ENCODE assay signal across 9 mouse cellular contexts in the genomic region with DNA sequence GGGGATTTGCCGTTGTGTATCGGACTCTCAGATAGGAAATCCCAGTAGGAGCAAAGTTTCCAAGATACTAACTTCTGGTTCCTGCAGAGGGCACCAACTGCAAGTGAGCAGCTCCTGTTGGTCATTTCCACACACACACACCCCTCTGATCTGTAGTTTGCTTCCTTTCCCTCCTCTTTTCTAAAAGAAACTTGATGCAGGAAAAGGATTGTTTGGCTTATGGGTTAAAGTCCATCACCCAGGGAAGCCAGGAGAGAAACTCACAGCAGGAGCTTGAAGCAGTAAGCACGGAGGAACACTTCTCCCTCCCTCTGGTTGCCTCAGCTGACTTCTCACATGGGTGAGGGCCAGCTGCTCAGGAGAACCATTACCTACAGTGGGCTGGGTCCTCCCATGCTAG. TPM values are rescaled to one million over a fixed set of nuclear protein-coding genes. Genes with fewer than 3 reads are reported as not detected.
DNase-seq lines count a peak whose midpoint lies in the region; ATAC-seq and TF ChIP-seq lines count a peak whose summit lies in the region.
"Had no signal": no experiment of that assay in that cellular context is flagged by ENCODE, and none has a peak within 500 bp of the region (broad histone marks: within the 10 kb centered on the region; RNA-seq: fewer than 3 reads in every experiment).

No protein-coding gene starts in this region.

- no peaks in the 10 kb centered on the region for H3K9me3 ChIP-seq in hindbrain, embryonic 11.5 days (ENCODE audit: control insufficient read depth, low read length)
- no peaks in the 10 kb centered on the region; the same call in 1 of the 2 replicates for H3K9me3 ChIP-seq in hindbrain, embryonic 12.5 days (replicated peaks)
- H3K9me3 ChIP-seq in heart, postnatal 0 days (replicated peaks; ENCODE audit: control insufficient read depth, low read length) = no peaks in the 10 kb centered on the region
- no peaks in the 10 kb centered on the region for H3K9me3 ChIP-seq in liver, embryonic 16.5 days (replicated peaks; ENCODE audit: control insufficient read depth, low read length)

- DNase-seq in hindbrain, embryonic 11.5 days (ENCODE audit: low spot score) = peak; percentile 2
- peak; percentile 68 for DNase-seq in NIH3T3 (ENCODE audit: low read depth)
- DNase-seq in heart, postnatal 0 days (ENCODE audit: low spot score) = peak; percentile 70
- no peak for DNase-seq in cerebellum, adult 11-12 months
- DNase-seq in layer of hippocampus, adult 9-11 months = no peak
- DNase-seq in frontal cortex, postnatal 25 days (ENCODE audit: low spot score in 2 of 2) = no peak

- 59% methylated on average over 3 of the region's 3 CpGs for whole genome bisulfite sequencing in hindbrain, embryonic 11.5 days
- 55% methylated on average over 3 of the region's 3 CpGs for WGBS in hindbrain, embryonic 12.5 days
- WGBS in heart, postnatal 0 days = 22% methylated on average over 3 of the region's 3 CpGs
- 40% methylated on average over 3 of the region's 3 CpGs for WGBS in liver, embryonic 16.5 days (ENCODE audit: insufficient replicate concordance)

- H3K27ac ChIP-seq in hindbrain, embryonic 11.5 days (ENCODE audit: low read depth, low read length) = no peak overlapping the region
- H3K27ac ChIP-seq in hindbrain, embryonic 12.5 days = no peak overlapping the region
- no peak overlapping the region for H3K27ac ChIP-seq in heart, postnatal 0 days (ENCODE audit: low read depth)
- H3K27ac ChIP-seq in liver, embryonic 16.5 days (ENCODE audit: low read length) = no peak overlapping the region

- peak; percentile 65 for TF ChIP-seq CTCF in heart, postnatal 0 days (IDR thresholded peaks at IDR 0.05; ENCODE audit: low read depth)

- H3K4me2 ChIP-seq in hindbrain, embryonic 11.5 days (replicated peaks; ENCODE audit: low read depth, low read length) = no peak overlapping the region
- no peak overlapping the region for H3K4me2 ChIP-seq in hindbrain, embryonic 12.5 days (replicated peaks)
- peak overlapping the region; percentile 22; the same call in 1 of the 2 replicates for H3K4me2 ChIP-seq in heart, postnatal 0 days (ENCODE audit: low read depth, low read length)
- H3K4me2 ChIP-seq in liver, embryonic 16.5 days (ENCODE audit: low read depth, low read length) = 0 out of 2 replicates have a peak overlapping the region, but pooled peaks have one; percentile 10

- no peaks in the 10 kb centered on the region for H3K36me3 ChIP-seq in hindbrain, embryonic 11.5 days (ENCODE audit: control insufficient read depth, insufficient read depth, low read length)
- H3K36me3 ChIP-seq in hindbrain, embryonic 12.5 days = no peaks in the 10 kb centered on the region
- H3K36me3 ChIP-seq in heart, postnatal 0 days (replicated peaks; ENCODE audit: control insufficient read depth, insufficient read depth, low read length) = peaks cover 8% of the 10 kb centered on the region; the same call in 1 of the 2 replicates
- no peaks in the 10 kb centered on the region for H3K36me3 ChIP-seq in liver, embryonic 16.5 days (ENCODE audit: control insufficient read depth, insufficient read depth)

- ATAC-seq in hindbrain, embryonic 11.5 days (ENCODE audit: low FRiP score) = no peak
- no peak for ATAC-seq in hindbrain, embryonic 12.5 days (ENCODE audit: low FRiP score)
- ATAC-seq in heart, postnatal 0 days (ENCODE audit: insufficient read depth, low read depth) = peak; percentile 62; the same call in 1 of the 2 replicates
- ATAC-seq in liver, embryonic 16.5 days (ENCODE audit: low read depth) = 0 out of 2 replicates have a peak, but pooled peaks have one; percentile 43

- no peak overlapping the region for H3K4me3 ChIP-seq in hindbrain, embryonic 11.5 days (ENCODE audit: low read depth, low read length)
- no peak overlapping the region for H3K4me3 ChIP-seq in hindbrain, embryonic 12.5 days
- H3K4me3 ChIP-seq in heart, postnatal 0 days (ENCODE audit: low read depth, low read length) = no peak overlapping the region
- no peak overlapping the region for H3K4me3 ChIP-seq in liver, embryonic 16.5 days (ENCODE audit: low read depth, low read length)
- H3K4me3 ChIP-seq: erythroblast, embryonic 14.5 days had no signal

- no peaks in the 10 kb centered on the region for H3K4me1 ChIP-seq in hindbrain, embryonic 11.5 days (replicated peaks; ENCODE audit: control insufficient read depth, insufficient read depth, low read length)
- H3K4me1 ChIP-seq in hindbrain, embryonic 12.5 days = no peaks in the 10 kb centered on the region
- H3K4me1 ChIP-seq in heart, postnatal 0 days (ENCODE audit: control insufficient read depth, insufficient read depth) = no peaks in the 10 kb centered on the region
- no peaks in the 10 kb centered on the region for H3K4me1 ChIP-seq in liver, embryonic 16.5 days (ENCODE audit: control insufficient read depth, low read depth, low read length)

- H3K9ac ChIP-seq in hindbrain, embryonic 11.5 days (ENCODE audit: low read depth, low read length) = no peak overlapping the region
- H3K9ac ChIP-seq in hindbrain, embryonic 12.5 days = no peak overlapping the region
- H3K9ac ChIP-seq in heart, postnatal 0 days (replicated peaks; ENCODE audit: low read depth, low read length) = no peak overlapping the region
- H3K9ac ChIP-seq in liver, embryonic 16.5 days (ENCODE audit: low read depth, low read length) = no peak overlapping the region

- TF ChIP-seq EP300 in heart, postnatal 0 days (IDR thresholded peaks at IDR 0.05; ENCODE audit: low read depth) = no peak

- H3K27me3 ChIP-seq in hindbrain, embryonic 11.5 days (ENCODE audit: control insufficient read depth, insufficient read depth, low read length) = no peaks in the 10 kb centered on the region
- no peaks in the 10 kb centered on the region for H3K27me3 ChIP-seq in hindbrain, embryonic 12.5 days
- H3K27me3 ChIP-seq in heart, postnatal 0 days (ENCODE audit: control insufficient read depth, insufficient read depth, low read length) = no peaks in the 10 kb centered on the region
- H3K27me3 ChIP-seq in liver, embryonic 16.5 days (ENCODE audit: control insufficient read depth, insufficient read depth, low read depth, low read length) = no peaks in the 10 kb centered on the region

RNA-seq across cellular contexts. Expression of a gene that starts 24.3 kb away (rescaled TPM):
- polyA plus RNA-seq in hindbrain, embryonic 11.5 days (2014; fragmentation: Nextera tagmentation; extraction: Ambion mirVana) = 86.9 and 87.1 TPM in 2 replicates
- 62.6 and 73.8 TPM in 2 replicates for polyA plus RNA-seq in hindbrain, embryonic 12.5 days (2016; fragmentation: Nextera tagmentation; extraction: Ambion mirVana)
- total RNA-seq in heart, postnatal 0 days (2014; rRNA removed; ENCODE audit: low replicate concordance) = 9.0 and 21.7 TPM in 2 replicates
- polyA plus RNA-seq in heart, postnatal 0 days (2015; fragmentation: Nextera tagmentation; extraction: Ambion mirVana) = 23.3 and 26.6 TPM in 2 replicates
- 23.7 and 25.2 TPM in 2 replicates for polyA plus RNA-seq in liver, embryonic 16.5 days (2015; fragmentation: Nextera tagmentation; extraction: Ambion mirVana)

RNA-seq across cellular contexts. Expression of a gene that starts 25.0 kb away (rescaled TPM):
- 15.9 and 17.0 TPM in 2 replicates for polyA plus RNA-seq in hindbrain, embryonic 11.5 days (2014; fragmentation: Nextera tagmentation; extraction: Ambion mirVana)
- polyA plus RNA-seq in hindbrain, embryonic 12.5 days (2016; fragmentation: Nextera tagmentation; extraction: Ambion mirVana) = 19.3 and 19.8 TPM in 2 replicates
- total RNA-seq in heart, postnatal 0 days (2014; rRNA removed; ENCODE audit: low replicate concordance) = 7.4 and 12.1 TPM in 2 replicates
- 6.5 TPM in 2 replicates for polyA plus RNA-seq in heart, postnatal 0 days (2015; fragmentation: Nextera tagmentation; extraction: Ambion mirVana)
- 20.8 and 22.5 TPM in 2 replicates for polyA plus RNA-seq in liver, embryonic 16.5 days (2015; fragmentation: Nextera tagmentation; extraction: Ambion mirVana)

Comparison
In these comparisons a context has a peak if more than half of its experiments do, and no peak if none do; other contexts are left out.
1. ATAC-seq: peak in heart, postnatal 0 days (single experiment) and liver, embryonic 16.5 days (single experiment); none in hindbrain, embryonic 11.5 days (single experiment) and hindbrain, embryonic 12.5 days (single experiment).
2. DNase-seq: peak in hindbrain, embryonic 11.5 days (single experiment), NIH3T3 (single experiment) and heart, postnatal 0 days (single experiment); none in cerebellum, adult 11-12 months (single experiment), layer of hippocampus, adult 9-11 months (single experiment) and frontal cortex, postnatal 25 days (0 of 2).
3. H3K4me2 ChIP-seq: peak in heart, postnatal 0 days (single experiment) and liver, embryonic 16.5 days (single experiment); none in hindbrain, embryonic 11.5 days (single experiment) and hindbrain, embryonic 12.5 days (single experiment).